Mouse (Mus musculus): Measurements from ENCODE around the gene Usp2. TPM values are rescaled to one million over a fixed set of nuclear protein-coding genes. Genes with fewer than 3 reads are reported as not detected.

Gene Usp2
- total RNA-seq, 1 experiment: 3.9 TPM

DNA sequence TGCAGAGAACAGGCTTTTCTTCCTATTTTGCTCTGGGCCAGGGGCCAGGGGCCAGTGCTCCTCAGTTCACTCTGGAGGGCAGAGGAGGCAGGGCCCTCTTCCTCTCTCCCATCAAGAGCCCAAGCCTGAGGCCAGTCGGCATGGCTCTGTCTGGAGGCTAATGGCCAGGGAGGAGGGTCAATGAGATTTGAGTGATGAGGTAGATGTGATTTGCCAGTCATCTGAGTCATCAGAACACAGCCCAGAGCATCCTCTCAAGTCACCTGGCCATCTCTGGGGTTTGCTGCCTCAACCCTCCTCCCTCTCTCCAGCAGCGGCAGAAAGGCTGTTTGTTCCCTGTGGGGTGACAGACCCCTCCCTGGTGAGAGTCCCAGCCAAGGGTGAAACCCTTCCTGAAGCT lies 66.5 kb downstream of the Usp2 start:
- DNase-seq (ENCODE audit: low read depth, low spot score): no peak
- no peak overlapping the region for H3K9ac ChIP-seq (ENCODE audit: insufficient read depth, low read depth, low read length, poor library complexity, severe bottlenecking)
- peaks cover 5 to 41% of the 10 kb centered on the region in 2 experiments; a peak in 3 of 4 replicates for H3K4me1 ChIP-seq (ENCODE audit: control insufficient read depth in 2 of 2, insufficient read depth in 2 of 2, low read length in 2 of 2, poor library complexity in 1 of 2)
- H3K4me3 ChIP-seq (ENCODE audit: insufficient read depth in 1 of 2, low read depth in 1 of 2, low read length in 2 of 2, poor library complexity in 1 of 2, severe bottlenecking in 1 of 2): no peak overlapping the region
- in situ Hi-C loops (cut with MboI; ENCODE audit: low sequenced_read_pairs in 2 of 2, unreplicated experiment in 2 of 2): no loop called here
- H3K36me3 ChIP-seq (ENCODE audit: control insufficient read depth, insufficient read depth, low read length, poor library complexity, severe bottlenecking): peaks cover 4% of the 10 kb centered on the region
- H3K27ac ChIP-seq (ENCODE audit: insufficient read depth, low read depth, low read length, poor library complexity, severe bottlenecking): no peak overlapping the region
- TF ChIP-seq ZC3H11A (IDR thresholded peaks at IDR 0.05; ENCODE audit: borderline replicate concordance, low read depth, low read length) (no peak), HCFC1 (IDR thresholded peaks at IDR 0.05; ENCODE audit: borderline replicate concordance, insufficient read depth, low read length) (no peak), MAFK (IDR thresholded peaks at IDR 0.05; ENCODE audit: insufficient read depth, low read depth, low read length) (no peak), ZNF384 (IDR thresholded peaks at IDR 0.05; ENCODE audit: low read depth, low read length) (no peak), CHD2 (IDR thresholded peaks at IDR 0.05; ENCODE audit: low read depth, low read length) (no peak)
- no peaks in the 10 kb centered on the region for H3K9me3 ChIP-seq (ENCODE audit: control insufficient read depth, insufficient read depth, low read depth, low read length)

- no peak for DNase-seq (ENCODE audit: low read depth, low spot score)
- peaks cover 9% of the 10 kb centered on the region for H3K36me3 ChIP-seq (ENCODE audit: control insufficient read depth, insufficient read depth, low read length, poor library complexity, severe bottlenecking)
- H3K9me3 ChIP-seq (ENCODE audit: control insufficient read depth, insufficient read depth, low read depth, low read length): no peaks in the 10 kb centered on the region
- peaks cover 2 to 44% of the 10 kb centered on the region in 2 experiments; a peak in 2 of 4 replicates for H3K4me1 ChIP-seq (ENCODE audit: control insufficient read depth in 2 of 2, insufficient read depth in 2 of 2, low read length in 2 of 2, poor library complexity in 1 of 2)
- H3K27ac ChIP-seq (ENCODE audit: insufficient read depth, low read depth, low read length, poor library complexity, severe bottlenecking): no peak within 1 kb of the TSS
- H3K9ac ChIP-seq (ENCODE audit: insufficient read depth, low read depth, low read length, poor library complexity, severe bottlenecking): peak within 1 kb of the TSS; percentile 40
- no peak for TF ChIP-seq CHD2 (IDR thresholded peaks at IDR 0.05; ENCODE audit: low read depth, low read length)
- TF ChIP-seq ZNF384 (IDR thresholded peaks at IDR 0.05; ENCODE audit: low read depth, low read length): no peak
- TF ChIP-seq HCFC1 (IDR thresholded peaks at IDR 0.05; ENCODE audit: borderline replicate concordance, insufficient read depth, low read length): 0 out of 2 replicates have a peak, but pooled peaks have one; percentile 23
- peak within 1 kb of the TSS; percentile 72 to 94 for H3K4me3 ChIP-seq (ENCODE audit: insufficient read depth in 1 of 2, low read depth in 1 of 2, low read length in 2 of 2, poor library complexity in 1 of 2, severe bottlenecking in 1 of 2)
- in situ Hi-C loops (cut with MboI; ENCODE audit: low sequenced_read_pairs in 2 of 2, unreplicated experiment in 2 of 2): no loop called here
These were observed 67.5 kb downstream of the Usp2 start, which contains the start of gene Mcam for GRCm38 (mm10) chr9:44134101-44134850. Mcam (plus strand) TSS chr9:44134469.

GRCm38 (mm10) chr9:44134851-44135730 lies 68.3 kb downstream of the Usp2 start:
- H3K9ac ChIP-seq (ENCODE audit: insufficient read depth, low read depth, low read length, poor library complexity, severe bottlenecking): peak overlapping the region; percentile 40
- no peak overlapping the region for H3K27ac ChIP-seq (ENCODE audit: insufficient read depth, low read depth, low read length, poor library complexity, severe bottlenecking)
- in situ Hi-C loops (cut with MboI; ENCODE audit: low sequenced_read_pairs in 2 of 2, unreplicated experiment in 2 of 2): no loop called here
- DNase-seq (ENCODE audit: low read depth, low spot score): no peak
- TF ChIP-seq ZC3H11A (IDR thresholded peaks at IDR 0.05; ENCODE audit: borderline replicate concordance, low read depth, low read length): no peak
- TF ChIP-seq ZNF384 (IDR thresholded peaks at IDR 0.05; ENCODE audit: low read depth, low read length): no peak
- no peak for TF ChIP-seq HCFC1 (IDR thresholded peaks at IDR 0.05; ENCODE audit: borderline replicate concordance, insufficient read depth, low read length)
- no peak for TF ChIP-seq CHD2 (IDR thresholded peaks at IDR 0.05; ENCODE audit: low read depth, low read length)
- no peak for TF ChIP-seq MAFK (IDR thresholded peaks at IDR 0.05; ENCODE audit: insufficient read depth, low read depth, low read length)
- H3K36me3 ChIP-seq (ENCODE audit: control insufficient read depth, insufficient read depth, low read length, poor library complexity, severe bottlenecking): peaks cover 16% of the 10 kb centered on the region
- peaks cover 5 to 46% of the 10 kb centered on the region in 2 experiments for H3K4me1 ChIP-seq (ENCODE audit: control insufficient read depth in 2 of 2, insufficient read depth in 2 of 2, low read length in 2 of 2, poor library complexity in 1 of 2)
- H3K4me3 ChIP-seq (ENCODE audit: insufficient read depth in 1 of 2, low read depth in 1 of 2, low read length in 2 of 2, poor library complexity in 1 of 2, severe bottlenecking in 1 of 2): peak overlapping the region; percentile 72 to 94
- no peaks in the 10 kb centered on the region for H3K9me3 ChIP-seq (ENCODE audit: control insufficient read depth, insufficient read depth, low read depth, low read length)

DNA sequence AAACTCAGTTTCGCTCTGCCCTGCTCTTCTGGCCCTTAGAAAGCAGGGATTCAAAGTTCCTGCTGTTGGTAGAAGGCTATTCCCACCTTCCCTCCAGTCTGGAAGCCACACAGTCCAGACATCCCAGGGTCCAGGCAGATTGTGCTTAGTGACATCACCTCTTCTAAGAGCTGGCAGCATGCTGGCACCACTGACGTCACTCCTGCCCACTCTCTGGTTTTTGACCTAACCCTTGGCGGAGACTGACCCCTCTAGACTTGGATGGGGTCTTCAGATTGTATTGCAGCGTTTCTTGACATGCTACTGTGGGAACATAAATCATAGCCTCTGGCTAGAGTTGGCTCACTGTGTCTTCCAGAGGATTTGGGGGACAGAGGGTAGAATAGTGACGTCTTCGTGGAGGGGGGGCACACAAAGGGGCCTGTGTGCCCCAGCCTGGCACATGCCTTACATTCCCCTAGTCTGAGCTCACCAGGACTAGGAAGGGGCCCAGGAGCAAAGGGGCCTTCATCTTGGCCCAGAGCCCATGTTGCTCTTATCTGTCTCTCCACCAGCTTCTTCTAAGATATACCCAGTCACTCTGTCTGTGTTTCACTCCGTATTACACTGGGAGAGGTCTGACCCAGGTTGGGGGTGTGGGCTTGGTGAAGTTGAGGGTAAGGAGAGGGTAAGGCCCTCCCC lies 69.0 kb downstream of the Usp2 start:
- Histone ChIP-seq H3K9me3 (ENCODE audit: control insufficient read depth, insufficient read depth, low read depth, low read length) (no peaks in the 10 kb centered on the region), H3K9ac (ENCODE audit: insufficient read depth, low read depth, low read length, poor library complexity, severe bottlenecking) (peak overlapping the region; percentile 40; the same call in 1 of the 2 replicates), H3K36me3 (ENCODE audit: control insufficient read depth, insufficient read depth, low read length, poor library complexity, severe bottlenecking) (peaks cover 22% of the 10 kb centered on the region), H3K4me1 (ENCODE audit: control insufficient read depth in 2 of 2, insufficient read depth in 2 of 2, low read length in 2 of 2, poor library complexity in 1 of 2) (peaks cover 6 to 51% of the 10 kb centered on the region in 2 experiments), H3K4me3 (ENCODE audit: insufficient read depth in 1 of 2, low read depth in 1 of 2, low read length in 2 of 2, poor library complexity in 1 of 2, severe bottlenecking in 1 of 2) (peak overlapping the region in 1 of 2 experiments; percentile 72; a peak in 2 of 4 replicates), H3K27ac (ENCODE audit: insufficient read depth, low read depth, low read length, poor library complexity, severe bottlenecking) (no peak overlapping the region)
- no peak for TF ChIP-seq MAFK (IDR thresholded peaks at IDR 0.05; ENCODE audit: insufficient read depth, low read depth, low read length)
- TF ChIP-seq ZC3H11A (IDR thresholded peaks at IDR 0.05; ENCODE audit: borderline replicate concordance, low read depth, low read length): no peak
- no peak for TF ChIP-seq ZNF384 (IDR thresholded peaks at IDR 0.05; ENCODE audit: low read depth, low read length)
- TF ChIP-seq HCFC1 (IDR thresholded peaks at IDR 0.05; ENCODE audit: borderline replicate concordance, insufficient read depth, low read length): no peak
- TF ChIP-seq CHD2 (IDR thresholded peaks at IDR 0.05; ENCODE audit: low read depth, low read length): no peak
- no peak for DNase-seq (ENCODE audit: low read depth, low spot score)
- in situ Hi-C loops (cut with MboI; ENCODE audit: low sequenced_read_pairs in 2 of 2, unreplicated experiment in 2 of 2): no loop called here
